8 mouse cellular contexts compared by ENCODE assay signal in genomic region chr6:17066211-17066940, GRCm38 (mm10). TPM values are rescaled to one million over a fixed set of nuclear protein-coding genes. Genes with fewer than 3 reads are reported as not detected.
DNase-seq lines count a peak whose midpoint lies in the region; ATAC-seq lines count a peak whose summit lies in the region.

No protein-coding gene starts in this region.

- peaks cover 11% of the 10 kb centered on the region; the same call in 1 of the 2 replicates for H3K4me1 ChIP-seq in heart, embryonic 10.5 days
- H3K4me1 ChIP-seq in liver, embryonic 12.5 days: peaks cover 12% of the 10 kb centered on the region; the same call in 1 of the 2 replicates

- 41% methylated on average over 11 of the region's 11 CpGs for WGBS in heart, embryonic 10.5 days
- 32% methylated on average over 11 of the region's 11 CpGs for WGBS in liver, embryonic 12.5 days (ENCODE audit: insufficient replicate concordance)

- peaks cover 81% of the 10 kb centered on the region for H3K27me3 ChIP-seq in heart, embryonic 10.5 days (ENCODE audit: insufficient read depth, poor library complexity, severe bottlenecking)
- H3K27me3 ChIP-seq in liver, embryonic 12.5 days (replicated peaks): peaks cover 23% of the 10 kb centered on the region

- no peak for DNase-seq in heart, embryonic 10.5 days (ENCODE audit: low spot score)
- no peak for DNase-seq in heart, postnatal 4 days
- peak; percentile 12 for DNase-seq in thymus, postnatal 0 days (ENCODE audit: low spot score)
- no peak for DNase-seq in thymus, postnatal 10 days (ENCODE audit: low spot score in 2 of 2)
- no peak for DNase-seq in right cerebral cortex, postnatal 4 days
- no peak for DNase-seq in spleen, postnatal 10 days (ENCODE audit: low spot score in 2 of 2)

- peak overlapping the region; percentile 78; the same call in 1 of the 2 replicates for H3K4me3 ChIP-seq in heart, embryonic 10.5 days
- peak overlapping the region; percentile 59; the same call in 1 of the 2 replicates for H3K4me3 ChIP-seq in liver, embryonic 12.5 days

- H3K36me3 ChIP-seq in heart, embryonic 10.5 days: no peaks in the 10 kb centered on the region
- no peaks in the 10 kb centered on the region for H3K36me3 ChIP-seq in liver, embryonic 12.5 days

- ATAC-seq in liver, embryonic 12.5 days: no peak
- no peak for ATAC-seq in erythroblast, adult 5-6 weeks (replicated peaks; ENCODE audit: low FRiP score, poor library complexity, severe bottlenecking)

- H3K27ac ChIP-seq in heart, embryonic 10.5 days: no peak overlapping the region
- no peak overlapping the region for H3K27ac ChIP-seq in liver, embryonic 12.5 days

- peak overlapping the region; percentile 84 for H3K4me2 ChIP-seq in liver, embryonic 12.5 days

- no peaks in the 10 kb centered on the region for H3K9me3 ChIP-seq in heart, embryonic 10.5 days
- H3K9me3 ChIP-seq in liver, embryonic 12.5 days (replicated peaks): no peaks in the 10 kb centered on the region

- no peak overlapping the region for H3K9ac ChIP-seq in liver, embryonic 12.5 days

RNA-seq across cellular contexts. Expression of gene Tes, which starts 1.4 kb away (rescaled TPM):
- polyA plus RNA-seq in heart, embryonic 10.5 days (2016; fragmentation: Nextera tagmentation; extraction: Ambion mirVana): 12.3 and 38.0 TPM in 2 replicates
- total RNA-seq in heart, postnatal 4 days (2021): 1 to 10 TPM; 5.6 to 7.6 TPM
- 59.2 and 64.6 TPM in 2 replicates for polyA plus RNA-seq in thymus, postnatal 0 days (2015; fragmentation: Nextera tagmentation; extraction: Ambion mirVana)
- 7.2 and 8.6 TPM in 2 replicates for polyA plus RNA-seq in liver, embryonic 12.5 days (2016; fragmentation: Nextera tagmentation; extraction: Ambion mirVana)
- 6.3 and 12.9 TPM in 2 replicates for total RNA-seq in erythroblast, adult 5-6 weeks (2015; ENCODE audit: low replicate concordance)
- total RNA-seq in erythroblast, adult 5-6 weeks (2017; ENCODE audit: low replicate concordance): 5.0 and 10.0 TPM in 2 replicates
